Comparison of ENCODE assay signal across 8 mouse cellular contexts in genomic region chr8:70316511-70317504, GRCm38 (mm10). TPM values are rescaled to one million over a fixed set of nuclear protein-coding genes. Genes with fewer than 3 reads are reported as not detected.
DNase-seq lines count a peak whose midpoint lies in the region; ATAC-seq and TF ChIP-seq lines count a peak whose summit lies in the region.

No protein-coding gene starts in this region.

- WGBS in heart, embryonic 16.5 days, result 23% methylated on average over 15 of the region's 15 CpGs
- 8% methylated on average over 15 of the region's 15 CpGs for WGBS in forebrain, embryonic 11.5 days
- 6% methylated on average over 15 of the region's 15 CpGs for WGBS in hindbrain, embryonic 15.5 days
- WGBS in limb, embryonic 14.5 days, result 13% methylated on average over 14 of the region's 15 CpGs

- H3K4me3 ChIP-seq in heart, embryonic 16.5 days (ENCODE audit: low read length), result peak overlapping the region; percentile 63
- peak overlapping the region; percentile 52 for H3K4me3 ChIP-seq in forebrain, embryonic 11.5 days (ENCODE audit: low read depth, low read length)
- H3K4me3 ChIP-seq in hindbrain, embryonic 15.5 days, result peak overlapping the region; percentile 76
- H3K4me3 ChIP-seq in limb, embryonic 14.5 days (replicated peaks; ENCODE audit: low read length), result peak overlapping the region; percentile 54

- peak overlapping the region; percentile 76 for H3K9ac ChIP-seq in heart, embryonic 16.5 days (ENCODE audit: low read length)
- H3K9ac ChIP-seq in forebrain, embryonic 11.5 days (ENCODE audit: low read length), result peak overlapping the region; percentile 68
- H3K9ac ChIP-seq in hindbrain, embryonic 15.5 days, result peak overlapping the region; percentile 73
- H3K9ac ChIP-seq in limb, embryonic 14.5 days (ENCODE audit: low read depth, low read length, severe bottlenecking), result peak overlapping the region; percentile 66

- TF ChIP-seq CTCF in brain, embryonic 14.5 days (IDR thresholded peaks at IDR 0.05; ENCODE audit: borderline replicate concordance, extremely low read depth, insufficient read depth, insufficient read length), result no peak

- H3K27me3 ChIP-seq in heart, embryonic 16.5 days (ENCODE audit: control insufficient read depth, insufficient read depth, low read length), result no peaks in the 10 kb centered on the region
- H3K27me3 ChIP-seq in forebrain, embryonic 11.5 days (ENCODE audit: control insufficient read depth, insufficient read depth, low read length), result no peaks in the 10 kb centered on the region
- H3K27me3 ChIP-seq in hindbrain, embryonic 15.5 days, result no peaks in the 10 kb centered on the region
- H3K27me3 ChIP-seq in limb, embryonic 14.5 days (ENCODE audit: control insufficient read depth, insufficient read depth, low read length), result no peaks in the 10 kb centered on the region

- H3K4me1 ChIP-seq in heart, embryonic 16.5 days (ENCODE audit: control insufficient read depth, insufficient read depth, low read length), result peaks cover 13% of the 10 kb centered on the region
- H3K4me1 ChIP-seq in forebrain, embryonic 11.5 days (replicated peaks; ENCODE audit: control insufficient read depth, insufficient read depth, low read length), result peaks cover 22% of the 10 kb centered on the region
- H3K4me1 ChIP-seq in hindbrain, embryonic 15.5 days (replicated peaks), result peaks cover 40% of the 10 kb centered on the region
- peaks cover 22% of the 10 kb centered on the region for H3K4me1 ChIP-seq in limb, embryonic 14.5 days (ENCODE audit: control insufficient read depth, insufficient read depth, low read length)

- no peak for TF ChIP-seq POLR2A in brain, embryonic 14.5 days (IDR thresholded peaks at IDR 0.05; ENCODE audit: borderline replicate concordance, extremely low read depth, insufficient read depth, insufficient read length, poor library complexity, severe bottlenecking)
- no peak for TF ChIP-seq POLR2A in limb, embryonic 14.5 days (IDR thresholded peaks at IDR 0.05; ENCODE audit: borderline replicate concordance, extremely low read depth, insufficient read depth, insufficient read length)

- DNase-seq in heart, adult 9 months (ENCODE audit: low spot score in 2 of 2), result no peak
- peak; percentile 99 for DNase-seq in brain, embryonic 14.5 days (ENCODE audit: low read depth)
- DNase-seq in forebrain, embryonic 11.5 days (ENCODE audit: low spot score), result peak; percentile 91
- DNase-seq in limb, embryonic 14.5 days (ENCODE audit: low spot score), result peak; percentile 90
- DNase-seq in retina, postnatal 1 day, result peak; percentile 95
- DNase-seq in urinary bladder, postnatal 25 days (ENCODE audit: low spot score), result no peak

- ATAC-seq in heart, embryonic 16.5 days (replicated peaks; ENCODE audit: extremely low read depth, insufficient read depth, low FRiP score), result peak; percentile 23
- peak; percentile 89 for ATAC-seq in forebrain, embryonic 11.5 days (replicated peaks; ENCODE audit: low FRiP score)
- peak; percentile 86 for ATAC-seq in hindbrain, embryonic 15.5 days (ENCODE audit: low FRiP score, low read depth)
- peak; percentile 81 for ATAC-seq in limb, embryonic 14.5 days (ENCODE audit: low FRiP score, low read depth)

- H3K27ac ChIP-seq in heart, embryonic 16.5 days (ENCODE audit: low read length), result no peak overlapping the region
- peak overlapping the region; percentile 85 for H3K27ac ChIP-seq in forebrain, embryonic 11.5 days (ENCODE audit: low read depth, low read length)
- H3K27ac ChIP-seq in hindbrain, embryonic 15.5 days (replicated peaks), result peak overlapping the region; percentile 88
- H3K27ac ChIP-seq in limb, embryonic 14.5 days (replicated peaks; ENCODE audit: low read depth, low read length), result 0 out of 2 replicates have a peak overlapping the region, but pooled peaks have one; percentile 19

- H3K4me2 ChIP-seq in heart, embryonic 16.5 days (ENCODE audit: low read depth, low read length), result peak overlapping the region; percentile 92
- peak overlapping the region; percentile 62 for H3K4me2 ChIP-seq in forebrain, embryonic 11.5 days (ENCODE audit: low read depth, low read length, severe bottlenecking)
- H3K4me2 ChIP-seq in hindbrain, embryonic 15.5 days, result peak overlapping the region; percentile 85
- H3K4me2 ChIP-seq in limb, embryonic 14.5 days (replicated peaks; ENCODE audit: low read depth, low read length, severe bottlenecking), result peak overlapping the region; percentile 75

- no peaks in the 10 kb centered on the region for H3K9me3 ChIP-seq in heart, embryonic 16.5 days (replicated peaks; ENCODE audit: control insufficient read depth, low read length)
- H3K9me3 ChIP-seq in forebrain, embryonic 11.5 days (ENCODE audit: control insufficient read depth, low read length), result no peaks in the 10 kb centered on the region
- no peaks in the 10 kb centered on the region for H3K9me3 ChIP-seq in hindbrain, embryonic 15.5 days
- no peaks in the 10 kb centered on the region for H3K9me3 ChIP-seq in limb, embryonic 14.5 days (ENCODE audit: control insufficient read depth, low read length)

- peaks cover 12% of the 10 kb centered on the region for H3K36me3 ChIP-seq in heart, embryonic 16.5 days (ENCODE audit: control insufficient read depth, insufficient read depth)
- 0 out of 2 replicates have a peak, but pooled peaks cover 5% of the 10 kb centered on the region for H3K36me3 ChIP-seq in forebrain, embryonic 11.5 days (ENCODE audit: control insufficient read depth, insufficient read depth, low read length)
- H3K36me3 ChIP-seq in hindbrain, embryonic 15.5 days, result peaks cover 38% of the 10 kb centered on the region
- peaks cover 29% of the 10 kb centered on the region for H3K36me3 ChIP-seq in limb, embryonic 14.5 days (ENCODE audit: control insufficient read depth, insufficient read depth, low read length)

RNA-seq across cellular contexts. Expression of gene Cers1, which starts 1.2 kb away (rescaled TPM):
- 1.3 TPM in 2 replicates for polyA plus RNA-seq in heart, embryonic 16.5 days (2015; fragmentation: Nextera tagmentation; extraction: Ambion mirVana)
- 34.1 and 45.1 TPM in 2 replicates for polyA plus RNA-seq in brain, embryonic 14.5 days (2012; rRNA removed)
- polyA plus RNA-seq in forebrain, embryonic 11.5 days (2014; fragmentation: Nextera tagmentation; extraction: Ambion mirVana), result 10.6 and 11.0 TPM in 2 replicates
- 37.8 and 43.2 TPM in 2 replicates for polyA plus RNA-seq in hindbrain, embryonic 15.5 days (2015; fragmentation: Nextera tagmentation; extraction: Ambion mirVana)
- polyA plus RNA-seq in limb, embryonic 14.5 days (2012; rRNA removed), result 12.4 and 22.0 TPM in 2 replicates
- 12.0 and 12.9 TPM in 2 replicates for polyA plus RNA-seq in limb, embryonic 14.5 days (2014; fragmentation: Nextera tagmentation; extraction: Ambion mirVana)

RNA-seq across cellular contexts. Expression of gene Gdf1, which starts 12.8 kb away (rescaled TPM):
- polyA plus RNA-seq in heart, embryonic 16.5 days (2015; fragmentation: Nextera tagmentation; extraction: Ambion mirVana), result 0.45 and 1.4 TPM in 2 replicates
- polyA plus RNA-seq in brain, embryonic 14.5 days (2012; rRNA removed), result 10.2 and 12.5 TPM in 2 replicates
- polyA plus RNA-seq in forebrain, embryonic 11.5 days (2014; fragmentation: Nextera tagmentation; extraction: Ambion mirVana), result 1.8 and 2.6 TPM in 2 replicates
- polyA plus RNA-seq in hindbrain, embryonic 15.5 days (2015; fragmentation: Nextera tagmentation; extraction: Ambion mirVana), result 2.8 and 7.8 TPM in 2 replicates
- 5.4 and 5.7 TPM in 2 replicates for polyA plus RNA-seq in limb, embryonic 14.5 days (2012; rRNA removed)
- polyA plus RNA-seq in limb, embryonic 14.5 days (2014; fragmentation: Nextera tagmentation; extraction: Ambion mirVana), result 1.2 TPM in 2 replicates

RNA-seq across cellular contexts. Expression of gene Cope, which starts 14.5 kb away (rescaled TPM):
- 326 and 334 TPM in 2 replicates for polyA plus RNA-seq in heart, embryonic 16.5 days (2015; fragmentation: Nextera tagmentation; extraction: Ambion mirVana)
- 263 and 350 TPM in 2 replicates for polyA plus RNA-seq in brain, embryonic 14.5 days (2012; rRNA removed)
- polyA plus RNA-seq in forebrain, embryonic 11.5 days (2014; fragmentation: Nextera tagmentation; extraction: Ambion mirVana), result 220 and 268 TPM in 2 replicates
- polyA plus RNA-seq in hindbrain, embryonic 15.5 days (2015; fragmentation: Nextera tagmentation; extraction: Ambion mirVana), result 291 and 295 TPM in 2 replicates
- 379 and 443 TPM in 2 replicates for polyA plus RNA-seq in limb, embryonic 14.5 days (2012; rRNA removed)
- polyA plus RNA-seq in limb, embryonic 14.5 days (2014; fragmentation: Nextera tagmentation; extraction: Ambion mirVana), result 340 and 371 TPM in 2 replicates

RNA-seq across cellular contexts. Expression of gene Ddx49, which starts 14.5 kb away (rescaled TPM):
- polyA plus RNA-seq in heart, embryonic 16.5 days (2015; fragmentation: Nextera tagmentation; extraction: Ambion mirVana), result 34.1 and 34.2 TPM in 2 replicates
- polyA plus RNA-seq in brain, embryonic 14.5 days (2012; rRNA removed), result 61.3 and 66.2 TPM in 2 replicates
- polyA plus RNA-seq in forebrain, embryonic 11.5 days (2014; fragmentation: Nextera tagmentation; extraction: Ambion mirVana), result 54.4 and 61.5 TPM in 2 replicates
- 44.2 and 46.3 TPM in 2 replicates for polyA plus RNA-seq in hindbrain, embryonic 15.5 days (2015; fragmentation: Nextera tagmentation; extraction: Ambion mirVana)
- polyA plus RNA-seq in limb, embryonic 14.5 days (2012; rRNA removed), result 58.1 and 66.2 TPM in 2 replicates
- 52.9 and 55.4 TPM in 2 replicates for polyA plus RNA-seq in limb, embryonic 14.5 days (2014; fragmentation: Nextera tagmentation; extraction: Ambion mirVana)

RNA-seq across cellular contexts. Expression of gene Homer3, which starts 34.2 kb away (rescaled TPM):
- polyA plus RNA-seq in heart, embryonic 16.5 days (2015; fragmentation: Nextera tagmentation; extraction: Ambion mirVana), result 26.6 and 30.2 TPM in 2 replicates
- polyA plus RNA-seq in brain, embryonic 14.5 days (2012; rRNA removed), result 68.5 and 80.2 TPM in 2 replicates
- polyA plus RNA-seq in forebrain, embryonic 11.5 days (2014; fragmentation: Nextera tagmentation; extraction: Ambion mirVana), result 87.6 and 91.4 TPM in 2 replicates
- 30.8 and 36.5 TPM in 2 replicates for polyA plus RNA-seq in hindbrain, embryonic 15.5 days (2015; fragmentation: Nextera tagmentation; extraction: Ambion mirVana)
- 81.2 and 81.3 TPM in 2 replicates for polyA plus RNA-seq in limb, embryonic 14.5 days (2012; rRNA removed)
- polyA plus RNA-seq in limb, embryonic 14.5 days (2014; fragmentation: Nextera tagmentation; extraction: Ambion mirVana), result 38.2 and 43.9 TPM in 2 replicates

Comparison
In these comparisons a context has a peak if more than half of its experiments do, and no peak if none do; other contexts are left out.
1. ATAC-seq: peak in every context shown above with its lines; median percentile 89 in forebrain, embryonic 11.5 days; 86 in hindbrain, embryonic 15.5 days; 81 in limb, embryonic 14.5 days; 23 in heart, embryonic 16.5 days.
2. DNase-seq: peak in brain, embryonic 14.5 days (single experiment), forebrain, embryonic 11.5 days (single experiment), limb, embryonic 14.5 days (single experiment) and retina, postnatal 1 day (single experiment); none in heart, adult 9 months (0 of 2) and urinary bladder, postnatal 25 days (single experiment).
3. Peak in every context shown above with its lines, with median percentiles within 50 percentile points of each other: H3K4me2 ChIP-seq, H3K4me3 ChIP-seq and H3K9ac ChIP-seq.